Mouse (Mus musculus) kidney, adult 2 months (tissue): ENCODE measurements around the gene Add3.

Source experiments
- CTCF ChIP-seq: fragments of 200-500 bp; conservative IDR thresholded peaks from 2 replicates; pipeline ENCODE4 v1.5.1; 2011; ENCODE audit warnings: low read depth, mild to moderate bottlenecking, control low read depth, low read length, moderate library complexity, mixed read lengths; ENCODE audit not compliant: insufficient read depth, insufficient read length
- POLR2A ChIP-seq: fragments of 200-500 bp; IDR thresholded peaks from one replicate; pipeline ENCODE4 v1.6.1; 2011; ENCODE audit warnings: low read depth, low read length, control low read depth

DNA sequence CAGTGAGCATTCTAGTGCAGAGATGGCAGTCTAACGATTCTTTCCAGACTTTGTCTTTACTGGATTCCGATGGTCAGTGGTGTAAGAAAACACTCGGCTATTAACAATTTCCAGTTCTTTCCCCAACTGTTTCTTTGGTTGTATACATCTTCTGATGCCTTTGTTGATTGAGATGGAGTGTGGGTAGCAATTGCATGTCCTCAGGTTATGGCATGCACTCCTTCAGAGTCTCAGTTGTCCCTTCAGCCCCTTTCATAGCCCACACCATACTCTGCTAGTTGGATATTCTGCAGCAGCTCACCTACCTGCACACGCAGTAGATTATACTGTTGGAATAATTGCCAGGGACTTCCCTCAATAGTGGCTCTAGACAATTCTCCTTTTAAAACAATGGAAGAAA, 36.3 kb downstream of the Add3 start:
- no peak for TF ChIP-seq CTCF
- no peak for TF ChIP-seq POLR2A
